Mouse (Mus musculus) heart, embryonic 16.5 days (tissue): ENCODE measurements around the gene Abcc4. TPM values are rescaled to one million over a fixed set of nuclear protein-coding genes. Genes with fewer than 3 reads are reported as not detected.

Experiments used
- ATAC-seq: fragments of 200-750 bp; cut with Nextera tagmentation; replicated peaks from 2 replicates; pipeline ENCODE4 v1.8.0; 2017; ENCODE audit warnings: moderate number of reproducible peaks; ENCODE audit not compliant: insufficient read depth, low FRiP score; ENCODE audit errors: extremely low read depth
- H3K27ac ChIP-seq: fragments of 300-500 bp; sonication (generic); 2 replicates; pipeline ENCODE4 v1.5.1; 2014; ENCODE audit warnings: mild to moderate bottlenecking, low read length, control low read depth, moderate library complexity
- H3K27me3 ChIP-seq: fragments of 300-500 bp; sonication (generic); 2 replicates; pipeline ENCODE4 v1.6.1; 2014; ENCODE audit warnings: low read length, mixed read lengths; ENCODE audit not compliant: control insufficient read depth, insufficient read depth
- H3K36me3 ChIP-seq: fragments of 300-500 bp; sonication (generic); 2 replicates; pipeline ENCODE4 v1.6.1; 2014; ENCODE audit not compliant: control insufficient read depth, insufficient read depth
- H3K4me1 ChIP-seq: fragments of 300-500 bp; sonication (generic); 2 replicates; pipeline ENCODE4 v1.6.1; 2014; ENCODE audit warnings: low read length, mixed read lengths; ENCODE audit not compliant: control insufficient read depth, insufficient read depth
- H3K4me2 ChIP-seq: fragments of 300-500 bp; sonication (generic); 2 replicates; pipeline ENCODE4 v1.6.1; 2014; ENCODE audit warnings: low read depth, mild to moderate bottlenecking, control low read depth, low read length
- H3K4me3 ChIP-seq: fragments of 300-500 bp; sonication (generic); 2 replicates; pipeline ENCODE4 v1.5.1; 2014; ENCODE audit warnings: mild to moderate bottlenecking, control low read depth, low read length
- H3K9ac ChIP-seq: fragments of 300-500 bp; sonication (generic); 2 replicates; pipeline ENCODE4 v1.6.1; 2014; ENCODE audit warnings: low read length, control low read depth
- H3K9me3 ChIP-seq: fragments of 300-500 bp; sonication (generic); replicated peaks from 2 replicates; pipeline ENCODE4 v1.6.1; 2016; ENCODE audit warnings: low read length; ENCODE audit not compliant: control insufficient read depth
- WGBS: fragments of 180-500 bp; shearing (Covaris S2); extraction: QIAGEN DNeasy Blood & Tissue Kit; methylation state at CpG from one replicate; pipeline ENCODE4 v1.1.7; 2014; 5-methylcytosine and 5-hydroxymethylcytosine counted together
- microRNA-seq: library from miRNA; unstranded; fragments of <30 nt; microRNA quantifications from one replicate; pipeline ENCODE4, GENCODE M21; 2017
- polyA plus RNA-seq: library from polyadenylated mRNA; unstranded; fragments of >200 nt; fragmentation: Nextera tagmentation; extraction: Ambion mirVana; gene quantifications from 2 replicates; pipeline ENCODE4 v1.2.1, GENCODE M21; 2015

Abcc4 gene
- polyA plus RNA-seq, 1 experiment from 2014 or later: 1.6 TPM

- Histone ChIP-seq H3K4me3 (no peak overlapping the region), H3K9me3 (no peaks in the 10 kb centered on the region), H3K9ac (no peak overlapping the region), H3K4me2 (no peak overlapping the region), H3K27ac (no peak overlapping the region), H3K27me3 (no peaks in the 10 kb centered on the region), H3K36me3 (no peaks in the 10 kb centered on the region), H3K4me1 (no peaks in the 10 kb centered on the region)
- no peak for ATAC-seq
- 36% methylated on average over 4 of the region's 4 CpGs for WGBS
Observed at GRCm38 (mm10) chr14:118452572-118452971, 253.4 kb downstream of the Abcc4 start.

DNA sequence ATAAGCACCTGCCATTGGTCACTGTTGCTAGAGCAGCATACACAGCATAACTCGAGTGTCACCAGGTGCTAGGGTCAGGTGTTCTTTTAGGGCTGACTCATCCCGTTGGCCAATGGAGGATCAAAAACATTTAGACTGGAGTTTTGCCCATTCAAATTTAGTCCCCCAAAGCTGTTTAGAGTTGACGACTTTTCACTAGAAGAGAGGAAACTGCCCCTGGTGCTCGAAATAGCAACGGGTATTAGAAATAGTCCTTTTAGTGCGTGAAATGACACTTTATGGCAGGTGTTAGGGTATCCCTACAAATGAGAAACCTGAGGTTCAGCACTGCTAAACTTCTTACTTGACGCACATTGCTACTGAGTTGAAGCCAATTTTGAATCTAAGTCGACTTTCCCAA, 265.9 kb downstream of the Abcc4 start:
- Histone ChIP-seq H3K27ac (no peak overlapping the region), H3K4me2 (no peak overlapping the region), H3K9me3 (no peaks in the 10 kb centered on the region), H3K9ac (no peak overlapping the region), H3K4me1 (peaks cover 9% of the 10 kb centered on the region), H3K36me3 (no peaks in the 10 kb centered on the region), H3K27me3 (peaks cover 48% of the 10 kb centered on the region), H3K4me3 (no peak overlapping the region)
- ATAC-seq: no peak
- 73% methylated on average over 8 of the region's 8 CpGs for WGBS

DNA sequence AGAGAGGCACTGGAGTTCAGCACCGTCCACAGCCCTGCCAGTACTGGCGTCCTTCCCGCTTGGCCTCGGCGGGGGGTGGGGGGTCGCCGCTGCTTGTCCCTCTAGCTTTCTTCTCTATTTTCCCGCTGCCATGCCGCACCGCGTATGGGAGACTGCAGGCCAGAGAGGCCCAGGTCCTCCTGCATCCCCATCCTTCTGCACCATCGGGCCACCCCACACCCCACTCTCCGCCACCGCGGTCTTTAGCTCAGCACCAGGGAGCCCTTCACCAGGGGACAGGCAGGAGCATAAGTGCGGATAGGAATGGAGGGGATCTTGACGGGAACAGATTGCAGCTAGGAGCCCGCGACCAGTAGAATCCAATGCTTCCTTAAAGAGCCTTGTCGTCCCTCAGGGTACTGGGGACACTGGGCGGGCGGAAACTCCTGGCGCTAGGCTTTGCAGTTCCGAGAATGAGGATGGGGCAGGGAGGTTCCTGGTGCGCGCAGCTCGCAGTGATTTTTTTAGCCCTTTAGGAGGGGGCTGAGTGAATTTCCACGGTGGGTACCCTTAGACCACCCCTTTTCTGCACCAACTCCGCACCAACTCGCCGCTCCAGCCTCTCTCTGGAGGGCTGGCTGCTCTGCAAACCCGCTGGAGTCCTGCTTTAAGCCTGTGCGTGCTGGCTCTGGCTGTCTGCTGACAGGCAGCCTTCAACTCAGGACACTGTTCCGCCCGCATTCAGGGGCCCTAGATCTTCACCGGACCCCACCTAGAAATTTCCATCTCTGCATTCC, 268.7 kb downstream of the Abcc4 start:
- peak overlapping the region; percentile 43 for H3K9ac ChIP-seq
- no peak overlapping the region for H3K27ac ChIP-seq
- H3K4me3 ChIP-seq: peak overlapping the region; percentile 58
- H3K27me3 ChIP-seq: peaks cover 55% of the 10 kb centered on the region
- no peaks in the 10 kb centered on the region for H3K36me3 ChIP-seq
- peak; percentile 18; the same call in 1 of the 2 replicates for ATAC-seq
- no peaks in the 10 kb centered on the region for H3K9me3 ChIP-seq
- WGBS: under 1% methylated on average over 36 of the region's 36 CpGs
- peak overlapping the region; percentile 90 for H3K4me2 ChIP-seq
- peaks cover 9% of the 10 kb centered on the region for H3K4me1 ChIP-seq

DNA sequence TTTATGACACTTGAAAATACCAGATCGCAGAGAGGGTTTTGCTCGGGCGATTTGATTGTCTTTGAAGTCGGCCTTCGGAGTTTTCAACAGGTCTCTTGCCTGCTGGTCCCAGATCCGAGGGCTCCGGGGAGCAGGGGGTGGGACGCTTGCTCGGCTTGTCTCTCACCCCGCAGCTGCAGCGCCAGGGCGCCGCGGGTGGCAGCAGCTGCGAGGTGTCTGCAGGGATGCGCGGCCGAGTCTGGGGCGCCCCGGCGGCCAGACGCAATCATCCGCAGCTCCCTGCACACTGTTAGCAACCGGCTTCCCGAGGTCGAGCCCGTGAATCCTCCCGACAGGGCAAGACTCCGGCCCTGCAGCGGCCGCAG, 269.2 kb downstream of the Abcc4 start:
- H3K4me3 ChIP-seq: peak overlapping the region; percentile 58
- H3K9ac ChIP-seq: peak overlapping the region; percentile 43; the same call in 1 of the 2 replicates
- no peaks in the 10 kb centered on the region for H3K9me3 ChIP-seq
- peaks cover 9% of the 10 kb centered on the region for H3K4me1 ChIP-seq
- peak; percentile 32; the same call in 1 of the 2 replicates for ATAC-seq
- WGBS: under 1% methylated on average over 31 of the region's 31 CpGs
- H3K4me2 ChIP-seq: peak overlapping the region; percentile 90
- peaks cover 52% of the 10 kb centered on the region for H3K27me3 ChIP-seq
- no peaks in the 10 kb centered on the region for H3K36me3 ChIP-seq
- no peak overlapping the region for H3K27ac ChIP-seq

DNA sequence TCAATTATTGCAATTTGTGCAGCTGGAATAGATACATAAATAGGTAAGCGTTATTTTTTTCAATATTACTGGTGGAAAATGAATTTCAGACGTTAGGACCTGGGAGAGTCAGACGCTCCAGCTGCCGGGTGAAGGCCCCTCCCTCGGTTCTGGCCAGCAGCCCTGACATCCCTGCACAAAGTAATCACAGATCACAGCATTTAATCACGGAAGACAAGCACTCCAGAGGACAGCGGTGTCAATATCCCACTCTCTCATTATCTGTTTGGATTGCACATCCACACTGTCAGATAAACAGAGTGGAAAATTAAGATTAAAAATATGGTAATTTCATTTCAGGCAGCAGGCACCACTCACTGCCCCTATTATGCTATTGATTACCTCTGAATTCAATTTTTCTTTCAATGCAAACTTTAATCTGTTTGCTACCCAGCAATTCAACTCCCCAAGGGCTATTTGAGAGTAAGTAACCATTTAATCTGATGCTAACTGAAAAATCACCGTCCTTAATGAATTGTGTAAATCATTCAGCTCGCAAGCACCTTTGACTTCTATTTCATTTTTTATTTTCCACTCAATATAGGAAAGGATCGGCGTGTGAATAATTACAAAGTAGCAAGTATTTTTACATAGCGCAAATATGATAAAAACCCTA, 270.2 kb downstream of the Abcc4 start:
- 36% methylated on average over 12 of the region's 12 CpGs for WGBS
- no peak overlapping the region for H3K27ac ChIP-seq
- H3K9me3 ChIP-seq: no peaks in the 10 kb centered on the region
- H3K27me3 ChIP-seq: peaks cover 48% of the 10 kb centered on the region
- no peaks in the 10 kb centered on the region for H3K36me3 ChIP-seq
- H3K4me2 ChIP-seq: no peak overlapping the region
- H3K4me3 ChIP-seq: no peak overlapping the region
- ATAC-seq: no peak
- H3K4me1 ChIP-seq: peaks cover 9% of the 10 kb centered on the region
- H3K9ac ChIP-seq: no peak overlapping the region

DNA sequence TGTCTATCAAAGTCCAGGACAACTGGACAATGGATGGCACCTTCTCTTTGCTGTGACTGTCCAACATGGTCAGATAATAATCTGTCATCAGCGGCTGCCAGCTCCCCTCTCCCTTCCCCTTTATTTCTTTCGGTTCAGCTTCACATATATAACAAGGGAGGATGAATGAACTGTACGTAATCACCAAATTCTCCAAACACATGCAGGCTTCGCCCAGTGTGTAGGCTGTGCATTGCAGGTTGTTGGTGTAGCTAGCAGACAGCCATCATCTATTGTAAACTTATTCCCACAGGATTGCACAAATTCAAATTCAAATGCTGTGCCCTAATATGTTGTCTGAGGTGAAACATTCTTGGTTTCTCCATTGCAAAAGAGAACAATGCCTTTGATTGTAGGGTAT, 271.2 kb downstream of the Abcc4 start:
- no peak for ATAC-seq
- Histone ChIP-seq H3K9me3 (no peaks in the 10 kb centered on the region), H3K4me2 (no peak overlapping the region), H3K4me3 (no peak overlapping the region), H3K36me3 (no peaks in the 10 kb centered on the region), H3K9ac (no peak overlapping the region), H3K27ac (no peak overlapping the region), H3K4me1 (peaks cover 9% of the 10 kb centered on the region), H3K27me3 (peaks cover 45% of the 10 kb centered on the region)
- 86% methylated on average over 4 of the region's 4 CpGs for WGBS

DNA sequence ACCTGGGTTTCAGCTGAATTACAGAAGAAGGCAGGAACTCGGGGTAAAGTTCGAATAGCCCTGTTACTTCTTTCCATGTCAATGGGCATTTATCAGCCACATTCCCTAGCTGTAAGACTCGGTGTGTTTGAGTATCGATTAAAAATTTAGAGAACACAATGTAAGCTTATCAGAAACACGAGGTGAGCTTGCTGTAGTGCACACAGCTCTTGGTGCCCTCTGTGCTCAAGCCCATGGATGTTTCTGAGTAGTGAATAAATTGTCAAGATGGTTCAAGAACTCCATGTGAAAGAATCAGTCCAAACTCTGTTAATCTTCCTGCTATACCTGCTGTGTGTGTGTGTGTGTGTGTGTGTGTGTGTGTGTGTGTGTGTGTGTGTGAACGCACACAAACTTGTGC, 272.2 kb downstream of the Abcc4 start:
- ATAC-seq: no peak
- H3K36me3 ChIP-seq: no peaks in the 10 kb centered on the region
- H3K4me1 ChIP-seq: peaks cover 9% of the 10 kb centered on the region
- no peak overlapping the region for H3K4me3 ChIP-seq
- H3K27me3 ChIP-seq: peaks cover 37% of the 10 kb centered on the region
- H3K9me3 ChIP-seq: no peaks in the 10 kb centered on the region
- no peak overlapping the region for H3K4me2 ChIP-seq
- no peak overlapping the region for H3K9ac ChIP-seq
- no peak overlapping the region for H3K27ac ChIP-seq
- 66% methylated on average over 6 of the region's 6 CpGs for WGBS

Small RNA genes within 50 kb of the gene (microRNA-seq; reads per million reads assigned to microRNA genes)
- not detected for gene Mir6391

Other genes with a start within 250 kb of the Abcc4 start
- 2.2 and 6.8 TPM in 2 replicates for gene Cldn10, start 81.7 kb upstream of the Abcc4 start, polyA plus RNA-seq
- gene Dzip1, start 219.2 kb upstream of the Abcc4 start, polyA plus RNA-seq: 5.0 and 5.7 TPM in 2 replicates
- gene Dnajc3, start 231.8 kb upstream of the Abcc4 start, polyA plus RNA-seq: 26.7 and 31.0 TPM in 2 replicates